Mouse (Mus musculus) liver, postnatal 0 days (tissue): Measurements from ENCODE around the gene Fto. TPM values are rescaled to one million over a fixed set of nuclear protein-coding genes. Genes with fewer than 3 reads are reported as not detected.

Source experiments
- ATAC-seq: fragments of 200-750 bp; cut with Nextera tagmentation; 2 replicates; pipeline ENCODE4 v1.8.0; 2017; ENCODE audit warnings: mild to moderate bottlenecking, moderate library complexity
- DNase-seq: peaks from one replicate; pipeline ENCODE4 v3.0.0-alpha.2; 2016
- H3K27ac ChIP-seq: fragments of 300-500 bp; sonication (generic); 2 replicates; pipeline ENCODE4 v1.5.1; 2014; ENCODE audit warnings: antibody characterized with exemption, moderate library complexity, mild to moderate bottlenecking, low read depth
- H3K27me3 ChIP-seq: fragments of 300-500 bp; sonication (generic); 2 replicates; pipeline ENCODE4 v1.6.1; 2014; ENCODE audit warnings: low read length, control low read depth, mixed read lengths; ENCODE audit not compliant: insufficient read depth
- H3K36me3 ChIP-seq: fragments of 300-500 bp; sonication (generic); replicated peaks from 2 replicates; pipeline ENCODE4 v1.6.1; 2014; ENCODE audit warnings: mild to moderate bottlenecking, control low read depth, low read length, moderate library complexity, mixed read lengths; ENCODE audit not compliant: insufficient read depth
- H3K4me1 ChIP-seq: fragments of 300-500 bp; sonication (generic); 2 replicates; pipeline ENCODE4 v1.6.1; 2014; ENCODE audit warnings: antibody characterized with exemption, mild to moderate bottlenecking, control low read depth; ENCODE audit not compliant: insufficient read depth
- H3K4me2 ChIP-seq: fragments of 300-500 bp; sonication (generic); 2 replicates; pipeline ENCODE4 v1.6.1; 2014; ENCODE audit warnings: low read depth, mild to moderate bottlenecking, low read length, moderate library complexity, mixed read lengths
- H3K4me3 ChIP-seq: fragments of 300-500 bp; sonication (generic); 2 replicates; pipeline ENCODE4 v1.5.1; 2014; ENCODE audit warnings: low read depth, low read length
- H3K9ac ChIP-seq: fragments of 300-500 bp; sonication (generic); replicated peaks from 2 replicates; pipeline ENCODE4 v1.6.1; 2014; ENCODE audit warnings: mild to moderate bottlenecking, moderate library complexity
- H3K9me3 ChIP-seq: fragments of 300-500 bp; sonication (generic); 2 replicates; pipeline ENCODE4 v1.6.1; 2016; ENCODE audit warnings: mild to moderate bottlenecking, control low read depth, low read length, mixed read lengths
- CTCF ChIP-seq: sonication (generic); IDR thresholded peaks from 2 replicates; pipeline ENCODE4 v1.5.1; 2016; ENCODE audit warnings: antibody characterized with exemption, low read depth
- EP300 ChIP-seq: IDR thresholded peaks from 2 replicates; pipeline ENCODE4 v1.6.1; 2016; ENCODE audit warnings: antibody characterized with exemption, low read depth, mild to moderate bottlenecking
- WGBS: fragments of 180-500 bp; shearing (Covaris S2); extraction: QIAGEN DNeasy Blood & Tissue Kit; methylation state at CpG from one replicate; pipeline ENCODE4 v1.1.7; 2014; ENCODE audit not compliant: insufficient replicate concordance; 5-methylcytosine and 5-hydroxymethylcytosine counted together
- polyA plus RNA-seq: library from polyadenylated mRNA; unstranded; fragments of >200 nt; fragmentation: Nextera tagmentation; extraction: Ambion mirVana; gene quantifications from 2 replicates; pipeline ENCODE4 v1.2.1, GENCODE M21; 2015

The Fto gene
- polyA plus RNA-seq, 1 experiment from 2014 or later: 10.8 TPM

GRCm38 (mm10) chr8:91352598-91352997, 39.3 kb downstream of the Fto start:
- H3K27ac ChIP-seq: no peak overlapping the region
- DNase-seq (no peak), ATAC-seq (0 out of 2 replicates have a peak, but pooled peaks have one; percentile 45)

GRCm38 (mm10) chr8:91353062-91353461, 39.7 kb downstream of the Fto start:
- Histone ChIP-seq H3K9me3 (no peaks in the 10 kb centered on the region), H3K4me1 (0 out of 2 replicates have a peak, but pooled peaks cover 6% of the 10 kb centered on the region), H3K9ac (no peak overlapping the region), H3K4me3 (no peak overlapping the region), H3K36me3 (peaks cover 2% of the 10 kb centered on the region; the same call in 1 of the 2 replicates), H3K27me3 (no peaks in the 10 kb centered on the region), H3K4me2 (no peak overlapping the region), H3K27ac (no peak overlapping the region)
- ATAC-seq (peak; percentile 57; the same call in 1 of the 2 replicates), DNase-seq (no peak)
- TF ChIP-seq CTCF (no peak), EP300 (no peak)
- WGBS: 82% methylated on average over 5 of the region's 5 CpGs

More at GRCm38 (mm10) chr8:91352598-91352997, 39.3 kb downstream of the Fto start:
- H3K4me2 ChIP-seq: no peak overlapping the region
- H3K36me3 ChIP-seq: peaks cover 2% of the 10 kb centered on the region; the same call in 1 of the 2 replicates
- H3K4me1 ChIP-seq: peaks cover 4% of the 10 kb centered on the region; the same call in 1 of the 2 replicates
- H3K9ac ChIP-seq: no peak overlapping the region
- no peaks in the 10 kb centered on the region for H3K27me3 ChIP-seq
- H3K9me3 ChIP-seq: no peaks in the 10 kb centered on the region
- no peak overlapping the region for H3K4me3 ChIP-seq
- WGBS: 51% methylated on average over 3 of the region's 3 CpGs
- no peak for TF ChIP-seq EP300

GRCm38 (mm10) chr8:91353907-91354306, 40.6 kb downstream of the Fto start:
- TF ChIP-seq EP300: no peak
- no peak for TF ChIP-seq CTCF
- Histone ChIP-seq H3K9me3 (no peaks in the 10 kb centered on the region), H3K36me3 (peaks cover 2% of the 10 kb centered on the region; the same call in 1 of the 2 replicates), H3K9ac (no peak overlapping the region), H3K4me1 (peaks cover 9% of the 10 kb centered on the region; the same call in 1 of the 2 replicates), H3K4me2 (no peak overlapping the region), H3K4me3 (no peak overlapping the region), H3K27ac (no peak overlapping the region), H3K27me3 (no peaks in the 10 kb centered on the region)
- DNase-seq (no peak), ATAC-seq (no peak)
- WGBS: 76% methylated on average over 4 of the region's 4 CpGs

- no peak for ATAC-seq
- H3K36me3 ChIP-seq: 0 out of 2 replicates have a peak, but pooled peaks cover 2% of the 10 kb centered on the region
- no peak for DNase-seq
- no peaks in the 10 kb centered on the region for H3K27me3 ChIP-seq
- no peak for TF ChIP-seq EP300
- no peak for TF ChIP-seq CTCF
- H3K9me3 ChIP-seq: no peaks in the 10 kb centered on the region
- no peak overlapping the region for H3K27ac ChIP-seq
- no peak overlapping the region for H3K4me3 ChIP-seq
- WGBS: 70% methylated on average over 10 of the region's 10 CpGs
- no peak overlapping the region for H3K4me2 ChIP-seq
- H3K9ac ChIP-seq: no peak overlapping the region
- H3K4me1 ChIP-seq: peaks cover 9% of the 10 kb centered on the region
These were observed 42.1 kb downstream of the Fto start for GRCm38 (mm10) chr8:91355301-91355905.

DNA sequence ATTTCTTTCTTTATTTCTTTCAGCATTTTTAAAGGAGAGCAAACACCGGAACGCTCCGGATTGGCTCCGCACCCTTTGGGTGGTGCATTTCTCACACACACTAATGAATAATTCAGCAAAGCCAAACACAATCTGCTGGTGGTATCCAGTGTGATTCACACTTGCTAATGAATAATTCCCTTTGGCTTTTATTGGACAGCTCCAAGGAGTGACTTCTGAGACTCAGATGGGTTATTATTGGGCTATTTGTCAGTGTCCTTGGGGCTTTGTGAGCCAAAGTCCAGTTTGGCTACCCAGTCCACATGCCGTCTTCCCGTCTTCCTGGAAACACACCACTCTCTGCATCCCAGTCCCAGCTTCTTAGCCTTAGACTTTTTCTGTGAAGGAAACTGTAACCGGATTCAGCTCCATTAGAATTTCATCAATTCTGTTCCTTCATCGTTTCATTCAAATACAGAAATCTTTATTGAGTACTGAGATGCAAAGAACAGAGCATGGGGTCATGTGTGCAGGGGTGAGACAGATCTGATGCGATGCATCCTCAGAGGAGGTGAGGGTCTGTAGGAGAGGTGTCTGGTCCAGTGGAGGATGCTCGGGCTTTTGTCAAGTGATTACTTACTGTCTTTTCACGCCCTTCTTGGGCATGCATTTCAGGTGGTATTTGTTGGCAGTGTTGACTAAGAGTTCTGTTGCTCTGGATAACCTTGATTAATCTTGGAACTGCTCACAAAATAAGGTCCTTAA, 42.8 kb downstream of the Fto start:
- Histone ChIP-seq H3K9ac (no peak overlapping the region), H3K27ac (no peak overlapping the region), H3K4me2 (no peak overlapping the region), H3K4me3 (no peak overlapping the region), H3K4me1 (peaks cover 11% of the 10 kb centered on the region), H3K27me3 (no peaks in the 10 kb centered on the region), H3K9me3 (no peaks in the 10 kb centered on the region), H3K36me3 (0 out of 2 replicates have a peak, but pooled peaks cover 2% of the 10 kb centered on the region)
- TF ChIP-seq CTCF (no peak), EP300 (no peak)
- 84% methylated on average over 11 of the region's 11 CpGs for WGBS
- DNase-seq (no peak), ATAC-seq (no peak)

DNA sequence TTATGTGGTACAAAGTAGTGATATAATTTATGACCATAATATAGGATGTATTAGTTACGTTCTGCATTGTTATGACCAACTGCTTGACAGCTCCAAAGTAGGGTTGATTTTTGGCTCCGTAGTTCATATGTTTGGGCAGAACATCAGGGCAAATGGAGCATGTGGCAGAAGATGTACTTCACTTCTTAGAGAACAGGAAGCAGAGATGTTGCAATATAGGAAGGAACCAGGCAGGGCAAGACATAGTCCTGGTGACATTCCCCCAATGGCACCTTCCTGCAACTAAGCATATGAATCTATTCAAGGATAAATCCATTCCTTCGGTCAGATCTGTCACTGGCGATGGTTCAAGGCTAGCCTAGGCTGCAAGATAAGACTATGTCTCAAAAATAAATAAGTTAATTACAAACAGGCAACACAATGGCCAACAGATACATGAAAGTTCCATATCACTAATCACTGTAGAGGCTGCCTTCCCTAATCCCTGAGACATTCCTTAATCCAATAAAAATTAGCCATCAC, 44.2 kb downstream of the Fto start:
- Histone ChIP-seq H3K27ac (no peak overlapping the region), H3K36me3 (0 out of 2 replicates have a peak, but pooled peaks cover 2% of the 10 kb centered on the region), H3K4me1 (peaks cover 11% of the 10 kb centered on the region), H3K27me3 (no peaks in the 10 kb centered on the region), H3K9me3 (no peaks in the 10 kb centered on the region), H3K9ac (no peak overlapping the region), H3K4me2 (no peak overlapping the region), H3K4me3 (no peak overlapping the region)
- TF ChIP-seq EP300: no peak
- TF ChIP-seq CTCF: no peak
- DNase-seq (no peak), ATAC-seq (no peak)
- WGBS: 65% methylated on average over 4 of the region's 4 CpGs
